Mouse (Mus musculus) thymus, adult 2 months (tissue): ENCODE data around the gene Aurkb. TPM values are rescaled to one million over a fixed set of nuclear protein-coding genes. Genes with fewer than 3 reads are reported as not detected.

Experiments used
- DNase-seq: peaks from one replicate; pipeline ENCODE4 v3.0.0; 2021
- H3K27ac ChIP-seq: fragments of 200-500 bp; 2 replicates; pipeline ENCODE4 v1.5.1; 2012; ENCODE audit warnings: low read length, control low read depth; ENCODE audit not compliant: control insufficient read depth, insufficient read depth
- H3K27me3 ChIP-seq: fragments of 200-500 bp; 2 replicates; pipeline ENCODE4 v1.6.1; 2012; ENCODE audit warnings: mild to moderate bottlenecking, low read length, moderate library complexity, mixed read lengths; ENCODE audit not compliant: control insufficient read depth, insufficient read depth
- H3K36me3 ChIP-seq: fragments of 200-500 bp; 2 replicates; pipeline ENCODE4 v1.6.1; 2012; ENCODE audit warnings: mild to moderate bottlenecking, low read length, moderate library complexity; ENCODE audit not compliant: control insufficient read depth, insufficient read depth
- H3K4me1 ChIP-seq: fragments of 200-500 bp; replicated peaks from 2 replicates; pipeline ENCODE4 v1.6.1; 2012; ENCODE audit warnings: low read length; ENCODE audit not compliant: control insufficient read depth, insufficient read depth
- H3K4me3 ChIP-seq: fragments of 200-500 bp; 2 replicates; pipeline ENCODE4 v1.5.1; 2012; ENCODE audit warnings: mild to moderate bottlenecking, low read length, control low read depth, moderate library complexity; ENCODE audit not compliant: control insufficient read depth, insufficient read depth
- CTCF ChIP-seq: fragments of 200-500 bp; IDR thresholded peaks from 2 replicates; pipeline ENCODE4 v1.5.1; 2012; ENCODE audit warnings: mild to moderate bottlenecking, control low read depth, low read length, moderate library complexity, borderline replicate concordance; ENCODE audit not compliant: control insufficient read depth, poor library complexity, insufficient read depth; ENCODE audit errors: extremely low read depth
- POLR2A ChIP-seq: fragments of 200-500 bp; IDR thresholded peaks from 2 replicates; pipeline ENCODE4 v1.6.1; 2012; ENCODE audit warnings: mild to moderate bottlenecking, low read length, control low read depth, moderate library complexity; ENCODE audit not compliant: control insufficient read depth, poor library complexity, insufficient read depth; ENCODE audit errors: extremely low read depth
- WGBS: fragments of 180-500 bp; shearing (Covaris S2); methylation state at CpG from one replicate; pipeline ENCODE4 v1.1.7; 2018; 5-methylcytosine and 5-hydroxymethylcytosine counted together
- polyA plus RNA-seq: library from polyadenylated mRNA; depleted of rRNA; stranded (reverse); fragments of >200 nt; gene quantifications from 2 replicates; pipeline ENCODE4 v1.2.3, GENCODE M21; 2012

Aurkb gene
- polyA plus RNA-seq, 1 experiment: 192 TPM

DNA sequence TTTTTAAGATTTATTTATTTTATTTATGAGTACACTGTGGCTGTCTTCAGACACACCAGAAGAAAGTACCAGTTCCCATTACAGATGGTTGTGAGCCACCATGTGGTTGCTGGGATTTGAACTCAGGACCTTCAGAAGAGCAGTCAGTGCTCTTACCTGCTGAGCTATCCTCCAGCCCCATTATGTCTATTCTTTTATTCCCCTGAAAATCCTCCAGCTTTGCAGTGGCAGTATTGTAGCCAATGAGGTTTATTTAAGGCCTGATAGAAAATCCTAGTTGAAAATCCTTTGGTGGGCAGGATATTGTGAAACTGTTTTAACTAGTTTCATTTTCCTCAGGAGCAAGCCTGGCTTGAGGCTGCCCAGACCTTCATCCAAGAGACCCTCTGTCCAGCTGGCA, 24.8 kb upstream of the Aurkb start:
- no peak for DNase-seq
- no peak overlapping the region for H3K27ac ChIP-seq
- TF ChIP-seq CTCF (no peak), POLR2A (no peak)
- no peak overlapping the region for H3K4me3 ChIP-seq
- peaks cover 33% of the 10 kb centered on the region for H3K36me3 ChIP-seq
- H3K27me3 ChIP-seq: no peaks in the 10 kb centered on the region
- peaks cover 3% of the 10 kb centered on the region; the same call in 1 of the 2 replicates for H3K4me1 ChIP-seq

DNA sequence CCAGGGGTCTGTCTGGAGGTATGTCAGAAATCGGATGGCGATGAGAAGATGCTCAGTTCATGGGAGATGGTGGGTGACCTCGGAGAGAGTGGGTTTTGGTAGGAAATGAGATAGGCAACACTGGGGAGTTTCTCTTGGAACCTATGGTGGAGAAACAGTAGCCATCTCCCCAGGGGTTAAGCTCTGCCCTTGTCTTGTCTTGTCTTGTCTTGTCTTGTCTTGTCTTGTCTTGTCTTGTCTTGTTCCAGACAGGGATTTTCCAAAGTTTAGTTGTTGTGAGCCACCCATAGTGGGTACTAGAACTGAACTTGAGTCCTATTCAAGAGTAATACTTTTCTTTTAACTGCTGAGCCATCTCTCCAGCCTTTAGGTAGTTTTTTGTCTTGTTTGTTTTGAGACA, 18.9 kb upstream of the Aurkb start:
- TF ChIP-seq POLR2A (no peak), CTCF (no peak)
- H3K27ac ChIP-seq: no peak overlapping the region
- peaks cover 66% of the 10 kb centered on the region for H3K36me3 ChIP-seq
- 95% methylated on average over 3 of the region's 3 CpGs for WGBS
- no peaks in the 10 kb centered on the region for H3K27me3 ChIP-seq
- DNase-seq: no peak
- no peaks in the 10 kb centered on the region for H3K4me1 ChIP-seq
- no peak overlapping the region for H3K4me3 ChIP-seq

DNA sequence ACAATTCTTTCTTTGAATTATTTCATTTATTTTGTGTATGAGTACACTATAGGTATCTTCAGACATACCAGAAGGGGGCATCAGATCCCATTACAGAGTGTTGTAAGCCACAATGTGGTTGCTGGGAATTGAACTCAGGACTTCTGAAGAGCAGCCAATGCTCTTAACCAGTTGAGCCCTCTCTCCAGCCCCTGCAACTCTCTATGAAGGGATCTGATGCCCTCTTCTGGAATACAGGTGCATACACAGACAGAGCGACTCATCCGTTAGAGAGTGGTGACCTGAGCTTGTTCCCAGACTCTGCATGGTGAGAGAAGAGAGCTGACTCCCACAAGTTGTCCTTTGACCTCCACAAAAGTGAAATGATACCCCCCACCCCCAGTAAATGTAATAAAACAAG, 16.6 kb upstream of the Aurkb start:
- no peak overlapping the region for H3K4me3 ChIP-seq
- H3K27ac ChIP-seq: no peak overlapping the region
- no peaks in the 10 kb centered on the region for H3K27me3 ChIP-seq
- WGBS: 84% methylated on average over 2 of the region's 2 CpGs
- TF ChIP-seq CTCF: no peak
- no peak for TF ChIP-seq POLR2A
- H3K36me3 ChIP-seq: peaks cover 49% of the 10 kb centered on the region
- no peak for DNase-seq
- H3K4me1 ChIP-seq: no peaks in the 10 kb centered on the region

DNA sequence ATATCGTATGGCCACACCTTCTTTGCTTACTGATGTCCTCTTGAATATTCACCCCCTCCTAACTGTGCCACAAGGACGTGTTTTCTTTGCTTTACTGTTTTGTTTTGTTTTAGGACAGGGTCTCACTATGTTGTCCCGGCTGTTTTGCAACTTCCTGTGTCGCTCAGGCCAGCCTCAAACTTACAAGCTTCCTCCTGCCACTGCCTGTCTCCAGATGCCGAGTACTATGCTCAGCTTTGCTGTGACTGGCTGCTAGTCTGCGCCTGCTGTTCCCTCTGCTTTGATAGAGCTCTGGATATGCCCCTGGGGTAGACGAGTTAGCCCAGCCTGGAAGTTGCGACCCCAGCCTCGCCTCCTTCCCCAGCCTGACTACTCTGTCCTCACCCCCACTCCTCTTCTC, 11.9 kb upstream of the Aurkb start:
- no peak for DNase-seq
- Histone ChIP-seq H3K27ac (no peak overlapping the region), H3K4me3 (no peak overlapping the region), H3K27me3 (no peaks in the 10 kb centered on the region), H3K4me1 (peaks cover 13% of the 10 kb centered on the region), H3K36me3 (peaks cover 12% of the 10 kb centered on the region)
- WGBS: 91% methylated on average over 9 of the region's 9 CpGs
- TF ChIP-seq CTCF (no peak), POLR2A (no peak)

DNA sequence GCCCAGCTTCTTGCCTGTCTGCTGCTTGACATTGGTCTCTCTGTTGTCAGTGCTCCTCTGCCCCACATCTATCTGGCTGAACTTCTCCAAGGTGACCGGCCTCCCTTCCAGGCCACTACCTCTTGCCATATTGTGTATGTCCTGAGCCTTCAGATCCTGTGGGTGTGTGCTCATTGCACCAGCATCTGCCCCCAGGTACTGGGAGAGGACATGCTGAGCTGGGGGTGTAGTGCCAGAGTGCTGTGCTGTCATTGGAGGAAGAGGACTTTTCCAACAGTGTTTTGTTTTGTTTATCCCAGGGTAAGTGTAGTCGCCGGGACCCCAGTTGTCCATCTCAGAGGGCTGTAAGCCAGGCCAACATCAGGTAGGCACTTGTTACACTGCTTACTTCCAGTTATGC, 10.9 kb upstream of the Aurkb start:
- peaks cover 7% of the 10 kb centered on the region for H3K36me3 ChIP-seq
- no peak overlapping the region for H3K4me3 ChIP-seq
- no peak overlapping the region for H3K27ac ChIP-seq
- H3K4me1 ChIP-seq: peaks cover 15% of the 10 kb centered on the region
- no peaks in the 10 kb centered on the region for H3K27me3 ChIP-seq
- no peak for DNase-seq
- WGBS: 97% methylated on average over 3 of the region's 3 CpGs
- no peak for TF ChIP-seq POLR2A
- TF ChIP-seq CTCF: no peak

DNA sequence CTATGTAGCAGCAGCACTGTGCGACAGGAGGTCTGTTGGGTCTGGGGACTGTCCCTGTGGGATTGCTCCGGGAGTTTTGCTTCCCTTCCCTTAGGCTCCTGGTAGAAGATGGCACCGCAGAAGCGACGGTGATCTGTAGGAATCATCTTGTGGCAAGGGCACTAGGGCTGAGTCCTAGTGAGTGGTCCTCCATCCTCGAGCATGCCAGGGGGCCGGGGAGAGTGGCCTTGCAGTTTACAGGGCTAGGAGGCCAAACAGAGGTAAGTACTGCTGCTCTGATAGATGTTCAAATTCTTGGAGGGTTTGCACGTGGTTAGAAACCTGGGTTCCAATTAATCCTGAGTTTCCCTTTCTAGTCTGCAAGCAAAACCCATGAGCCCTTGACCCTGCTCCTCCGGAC, 10.0 kb upstream of the Aurkb start:
- Histone ChIP-seq H3K4me3 (no peak overlapping the region), H3K27ac (no peak overlapping the region)
- 92% methylated on average over 9 of the region's 9 CpGs for whole genome bisulfite sequencing

DNA sequence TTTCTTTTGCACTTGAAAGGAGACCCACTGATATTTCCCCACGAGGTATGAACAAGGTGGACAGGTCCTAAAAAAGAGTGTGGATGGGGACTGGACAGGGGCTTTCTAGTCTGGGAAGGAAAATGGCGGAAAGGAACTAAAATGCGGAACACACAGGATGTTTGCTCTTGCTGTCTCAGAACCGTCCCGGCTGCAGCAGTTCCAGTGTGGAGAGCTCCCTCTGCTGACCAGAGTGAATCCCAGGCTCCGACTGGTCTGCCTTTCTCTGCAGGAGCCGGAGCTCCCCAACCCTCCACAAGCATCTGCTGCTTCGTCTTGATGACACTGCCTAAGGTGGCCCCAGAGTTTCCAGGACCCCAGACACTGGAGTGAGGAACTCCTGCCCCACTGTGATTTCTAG, 9.6 kb upstream of the Aurkb start:
- 14% methylated on average over 8 of the region's 8 CpGs for WGBS
- Histone ChIP-seq H3K4me3 (peak overlapping the region; percentile 4; the same call in 1 of the 2 replicates), H3K27ac (no peak overlapping the region), H3K36me3 (peaks cover 4% of the 10 kb centered on the region), H3K27me3 (no peaks in the 10 kb centered on the region), H3K4me1 (peaks cover 19% of the 10 kb centered on the region)
- DNase-seq: peak; percentile 83
- TF ChIP-seq CTCF: peak; percentile 76; the same call in 1 of the 2 replicates
- no peak for TF ChIP-seq POLR2A

More for the DNA sequence above, 10.0 kb upstream of the Aurkb start:
- Histone ChIP-seq H3K4me1 (peaks cover 16% of the 10 kb centered on the region), H3K36me3 (peaks cover 5% of the 10 kb centered on the region), H3K27me3 (no peaks in the 10 kb centered on the region)
- DNase-seq: no peak
- TF ChIP-seq POLR2A: no peak
- no peak for TF ChIP-seq CTCF
